Mouse (Mus musculus) lung, embryonic 14.5 days (tissue): Measurements from ENCODE around the gene Stx6. TPM values are rescaled to one million over a fixed set of nuclear protein-coding genes. Genes with fewer than 3 reads are reported as not detected.

ENCODE experiments used
- ATAC-seq: fragments of 200-750 bp; cut with Nextera tagmentation; 2 replicates; pipeline ENCODE4 v1.8.0; 2017; ENCODE audit warnings: mild to moderate bottlenecking, moderate TSS enrichment, moderate library complexity; ENCODE audit not compliant: insufficient read depth
- DNase-seq: peaks from one replicate; pipeline ENCODE4 v3.0.0-alpha.2; 2015
- H3K27ac ChIP-seq: fragments of 300-500 bp; sonication (generic); 2 replicates; pipeline ENCODE4 v1.5.1; 2014; ENCODE audit warnings: low read depth, mild to moderate bottlenecking, moderate library complexity
- H3K27me3 ChIP-seq: fragments of 300-500 bp; sonication (generic); 2 replicates; pipeline ENCODE4 v1.6.1; 2014; ENCODE audit warnings: low read length, control low read depth; ENCODE audit not compliant: insufficient read depth
- H3K36me3 ChIP-seq: fragments of 300-500 bp; sonication (generic); 2 replicates; pipeline ENCODE4 v1.6.1; 2014; ENCODE audit warnings: control low read depth; ENCODE audit not compliant: insufficient read depth
- H3K4me1 ChIP-seq: fragments of 300-500 bp; sonication (generic); 2 replicates; pipeline ENCODE4 v1.6.1; 2014; ENCODE audit warnings: antibody characterized with exemption, control low read depth; ENCODE audit not compliant: insufficient read depth
- H3K4me2 ChIP-seq: fragments of 300-500 bp; sonication (generic); 2 replicates; pipeline ENCODE4 v1.6.1; 2014; ENCODE audit warnings: mild to moderate bottlenecking
- H3K4me3 ChIP-seq: fragments of 300-500 bp; sonication (generic); 2 replicates; pipeline ENCODE4 v1.5.1; 2014; ENCODE audit warnings: low read depth, low read length
- H3K9ac ChIP-seq: fragments of 300-500 bp; sonication (generic); 2 replicates; pipeline ENCODE4 v1.6.1; 2014
- H3K9me3 ChIP-seq: fragments of 300-500 bp; sonication (generic); 2 replicates; pipeline ENCODE4 v1.6.1; 2016; ENCODE audit warnings: low read depth, low read length, control low read depth
- CTCF ChIP-seq: IDR thresholded peaks from 2 replicates; pipeline ENCODE4 v1.5.1; 2016; ENCODE audit warnings: antibody characterized with exemption, low read depth
- WGBS: fragments of 180-500 bp; shearing (Covaris S2); extraction: QIAGEN DNeasy Blood & Tissue Kit; methylation state at CpG from one replicate; pipeline ENCODE4 v1.1.7; 2014; 5-methylcytosine and 5-hydroxymethylcytosine counted together
- polyA plus RNA-seq: library from polyadenylated mRNA; unstranded; fragments of >200 nt; fragmentation: Nextera tagmentation; extraction: Ambion mirVana; gene quantifications from 2 replicates; pipeline ENCODE4 v1.2.1, GENCODE M21; 2014

Gene Stx6
- polyA plus RNA-seq, 1 experiment from 2014 or later = 99.7 TPM

- WGBS = 34% methylated on average over 9 of the region's 9 CpGs
- Histone ChIP-seq H3K9me3 (no peaks in the 10 kb centered on the region), H3K4me2 (no peak overlapping the region), H3K36me3 (peaks cover 9% of the 10 kb centered on the region; the same call in 1 of the 2 replicates), H3K4me1 (peaks cover 30% of the 10 kb centered on the region), H3K27ac (peak overlapping the region; percentile 30; the same call in 1 of the 2 replicates), H3K27me3 (no peaks in the 10 kb centered on the region), H3K9ac (no peak overlapping the region), H3K4me3 (no peak overlapping the region)
- DNase-seq (peak; percentile 68), ATAC-seq (peak; percentile 7; the same call in 1 of the 2 replicates)
- peak; percentile 67 for TF ChIP-seq CTCF
Observed at GRCm38 (mm10) chr1:155215066-155215764, 56.7 kb downstream of the Stx6 start.

- Histone ChIP-seq H3K27ac (peak overlapping the region; percentile 43; the same call in 1 of the 2 replicates), H3K4me1 (peaks cover 25% of the 10 kb centered on the region), H3K4me2 (no peak overlapping the region), H3K36me3 (peaks cover 9% of the 10 kb centered on the region; the same call in 1 of the 2 replicates), H3K9ac (no peak overlapping the region), H3K9me3 (no peaks in the 10 kb centered on the region), H3K27me3 (no peaks in the 10 kb centered on the region), H3K4me3 (no peak overlapping the region)
- no peak for TF ChIP-seq CTCF
- DNase-seq (no peak), ATAC-seq (no peak)
- WGBS = 69% methylated on average over 11 of the region's 11 CpGs
Observed at GRCm38 (mm10) chr1:155216313-155216712, 57.8 kb downstream of the Stx6 start.

- no peak for DNase-seq
- no peak for TF ChIP-seq CTCF
- peaks cover 24% of the 10 kb centered on the region for H3K4me1 ChIP-seq
- H3K4me2 ChIP-seq = no peak overlapping the region
- no peak overlapping the region for H3K9ac ChIP-seq
- peaks cover 9% of the 10 kb centered on the region; the same call in 1 of the 2 replicates for H3K36me3 ChIP-seq
- no peaks in the 10 kb centered on the region for H3K27me3 ChIP-seq
- 37% methylated on average over 6 of the region's 6 CpGs for WGBS
- H3K9me3 ChIP-seq = no peaks in the 10 kb centered on the region
- H3K4me3 ChIP-seq = no peak overlapping the region
- H3K27ac ChIP-seq = peak overlapping the region; percentile 43; the same call in 1 of the 2 replicates
- no peak for ATAC-seq
Observed at GRCm38 (mm10) chr1:155216844-155217243, 58.3 kb downstream of the Stx6 start.

GRCm38 (mm10) chr1:155217865-155218541 is 59.5 kb downstream of the Stx6 start:
- peak; percentile 84 for DNase-seq
- ATAC-seq = 0 out of 2 replicates have a peak, but pooled peaks have one; percentile 9
- Histone ChIP-seq H3K36me3 (peaks cover 9% of the 10 kb centered on the region; the same call in 1 of the 2 replicates), H3K27ac (no peak overlapping the region), H3K4me1 (peaks cover 18% of the 10 kb centered on the region), H3K4me3 (no peak overlapping the region), H3K27me3 (no peaks in the 10 kb centered on the region), H3K9me3 (no peaks in the 10 kb centered on the region), H3K4me2 (no peak overlapping the region), H3K9ac (no peak overlapping the region)
- TF ChIP-seq CTCF = peak; percentile 94
- 53% methylated on average over 9 of the region's 9 CpGs for WGBS

- 77% methylated on average over 5 of the region's 5 CpGs for WGBS
- Histone ChIP-seq H3K27me3 (no peaks in the 10 kb centered on the region), H3K4me2 (no peak overlapping the region), H3K9ac (no peak overlapping the region), H3K27ac (no peak overlapping the region), H3K36me3 (peaks cover 9% of the 10 kb centered on the region; the same call in 1 of the 2 replicates), H3K4me3 (no peak overlapping the region), H3K9me3 (no peaks in the 10 kb centered on the region), H3K4me1 (peaks cover 13% of the 10 kb centered on the region)
- DNase-seq (no peak), ATAC-seq (no peak)
- no peak for TF ChIP-seq CTCF
Observed at GRCm38 (mm10) chr1:155218924-155219323, 60.4 kb downstream of the Stx6 start.

- Histone ChIP-seq H3K27me3 (no peaks in the 10 kb centered on the region), H3K4me2 (no peak overlapping the region), H3K4me1 (peaks cover 6% of the 10 kb centered on the region; the same call in 1 of the 2 replicates), H3K27ac (peak overlapping the region; percentile 51; the same call in 1 of the 2 replicates), H3K4me3 (no peak overlapping the region), H3K36me3 (peaks cover 14% of the 10 kb centered on the region; the same call in 1 of the 2 replicates), H3K9me3 (no peaks in the 10 kb centered on the region), H3K9ac (no peak overlapping the region)
- ATAC-seq (no peak), DNase-seq (peak; percentile 58)
- TF ChIP-seq CTCF = no peak
- WGBS = 37% methylated on average over 11 of the region's 11 CpGs
Observed at GRCm38 (mm10) chr1:155222101-155222669, 63.7 kb downstream of the Stx6 start.
